Mouse (Mus musculus) kidney, postnatal 36 days (tissue): ENCODE data around the gene Swap70.

Experiments used
- DNase-seq, 2 experiments: peaks; one replicate each; pipeline ENCODE4 v3.0.0; 2021 to 2022; ENCODE audit warnings: mixed read lengths in 2 of 2

The Swap70 gene

DNA sequence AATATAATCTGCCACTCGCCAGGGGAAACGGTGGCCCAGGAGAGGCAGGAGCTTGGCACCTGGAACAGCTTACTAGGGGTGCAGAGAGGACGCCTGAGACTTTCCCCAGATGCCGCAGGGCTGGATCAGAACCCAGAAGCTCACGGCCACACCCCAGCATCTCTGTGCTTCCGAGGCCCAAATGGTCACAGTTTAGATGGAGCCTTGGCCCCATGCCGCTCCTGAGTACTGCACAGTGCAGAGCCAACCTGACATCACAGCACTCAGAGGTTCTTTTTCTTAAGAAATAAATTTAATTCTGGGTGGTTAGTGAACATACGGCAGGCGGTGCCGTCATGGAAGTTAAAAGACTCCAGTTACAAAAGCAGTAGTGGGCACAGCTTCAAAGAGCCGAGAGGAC is 86.2 kb downstream of the Swap70 start:
- DNase-seq, result no peak

DNA sequence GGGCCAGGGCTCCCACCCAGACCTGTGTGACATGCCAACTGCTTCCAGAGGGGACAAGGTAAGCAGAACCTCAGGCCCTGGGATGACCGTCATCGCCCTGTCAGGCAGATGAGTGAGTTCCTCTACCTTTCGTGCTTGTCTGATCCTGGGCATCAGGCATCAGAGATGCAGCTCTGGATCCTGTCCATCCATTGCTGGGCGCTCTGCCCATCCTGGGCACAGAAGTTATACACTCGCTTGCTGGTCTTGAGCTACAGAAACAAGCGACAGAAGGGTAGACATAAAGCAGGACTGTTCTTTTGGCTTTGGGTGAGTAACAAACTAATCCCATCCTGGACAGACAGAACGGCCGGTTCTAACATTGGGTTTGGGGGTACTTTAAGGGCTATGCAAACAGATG is 87.7 kb downstream of the Swap70 start:
- no peak for DNase-seq

GRCm38 (mm10) chr7:110313392-110314055 is 92.0 kb downstream of the Swap70 start:
- DNase-seq, result no peak

- DNase-seq, result peak in 1 of 2 experiments; percentile 19
Observed at GRCm38 (mm10) chr7:110314401-110314890, 92.9 kb downstream of the Swap70 start.

GRCm38 (mm10) chr7:110315352-110315751 is 93.8 kb downstream of the Swap70 start:
- peak; percentile 27 to 47 for DNase-seq

- DNase-seq, result no peak
Observed at GRCm38 (mm10) chr7:110317412-110317811, 95.9 kb downstream of the Swap70 start.

- DNase-seq, result no peak
Observed at GRCm38 (mm10) chr7:110318971-110319519, 97.5 kb downstream of the Swap70 start.

GRCm38 (mm10) chr7:110321106-110321505 is 99.6 kb downstream of the Swap70 start:
- no peak for DNase-seq

DNA sequence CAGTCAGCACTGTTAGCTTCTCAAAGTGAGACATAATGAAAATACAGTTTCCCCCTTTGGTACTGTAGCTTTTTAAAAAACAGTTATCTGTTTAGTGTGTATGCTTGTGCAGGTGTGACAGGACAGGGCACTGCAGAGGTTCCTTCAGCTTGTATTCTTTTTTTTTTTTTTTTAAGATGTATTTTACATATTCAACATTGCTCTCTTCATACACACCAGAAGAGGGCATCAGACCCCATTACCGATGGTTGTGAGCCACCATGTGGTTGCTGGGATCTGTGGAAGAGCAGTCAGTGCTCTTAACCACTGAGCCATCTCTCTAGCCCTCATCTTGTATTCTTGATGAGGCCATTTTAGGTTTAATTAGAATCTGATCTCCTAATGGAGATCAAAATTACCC is 103.3 kb downstream of the Swap70 start:
- DNase-seq, result no peak

GRCm38 (mm10) chr7:110325381-110326110 is 104.0 kb downstream of the Swap70 start:
- DNase-seq, result no peak
